24 mouse cellular contexts compared by ENCODE assay signal in the genomic region with DNA sequence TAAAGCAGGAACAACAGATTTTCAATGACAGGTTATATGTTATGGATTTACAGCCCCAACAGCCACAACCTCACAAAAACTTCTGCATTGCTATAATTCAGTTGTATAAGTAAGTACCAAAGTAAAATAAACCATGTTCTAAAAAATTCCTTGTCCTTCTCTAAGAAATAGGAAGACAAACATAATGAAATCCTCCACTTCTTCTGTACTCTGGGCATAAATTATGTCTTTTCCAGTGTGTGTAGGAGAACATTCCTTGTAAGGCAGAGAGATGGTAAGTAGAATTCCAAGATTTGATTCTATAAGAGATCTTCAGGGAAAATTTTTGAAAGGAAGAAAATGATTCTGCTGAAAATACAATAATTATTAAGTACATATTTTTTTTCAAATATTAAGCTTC.
"Had no signal": no experiment of that assay in that cellular context is flagged by ENCODE, and none has a peak within 500 bp of the region (broad histone marks: within the 10 kb centered on the region; RNA-seq: fewer than 3 reads in every experiment).

No protein-coding gene starts in this region.

- DNase-seq: gastrocnemius, postnatal 14 days; gastrocnemius, postnatal 36 days; heart, adult 11 months; heart, adult 2 months; heart, postnatal 14 days; heart, postnatal 36 days; kidney, adult 11 months; kidney, adult 2 months; kidney, adult 9 months; kidney, postnatal 14 days; kidney, postnatal 36 days; layer of hippocampus, postnatal 36 days; left cerebral cortex, postnatal 4 days had no signal

- H3K4me3 ChIP-seq: heart, adult 2 months; heart, embryonic 13.5 days; heart, embryonic 15.5 days; hindbrain, embryonic 13.5 days; hindbrain, embryonic 15.5 days; kidney, embryonic 15.5 days; limb, embryonic 13.5 days; limb, embryonic 15.5 days; liver, embryonic 12.5 days had no signal

- H3K27ac ChIP-seq: heart, adult 2 months; heart, embryonic 13.5 days; heart, embryonic 15.5 days; hindbrain, embryonic 13.5 days; hindbrain, embryonic 15.5 days; hindbrain, postnatal 0 days; kidney, embryonic 15.5 days; kidney, postnatal 0 days; limb, embryonic 13.5 days; limb, embryonic 15.5 days; liver, embryonic 12.5 days; liver, embryonic 14.5 days had no signal

- H3K4me1 ChIP-seq: heart, embryonic 13.5 days; heart, embryonic 15.5 days; hindbrain, embryonic 13.5 days; hindbrain, embryonic 15.5 days; kidney, embryonic 15.5 days; limb, embryonic 13.5 days; limb, embryonic 15.5 days; liver, embryonic 12.5 days had no signal
